Mouse (Mus musculus) kidney, adult 2 months (tissue): ENCODE results near the gene Fchsd2.

ENCODE experiments used
- CTCF ChIP-seq: fragments of 200-500 bp; conservative IDR thresholded peaks from 2 replicates; pipeline ENCODE4 v1.5.1; 2011; ENCODE audit warnings: low read depth, mild to moderate bottlenecking, control low read depth, low read length, moderate library complexity, mixed read lengths; ENCODE audit not compliant: insufficient read depth, insufficient read length
- POLR2A ChIP-seq: fragments of 200-500 bp; IDR thresholded peaks from one replicate; pipeline ENCODE4 v1.6.1; 2011; ENCODE audit warnings: low read depth, low read length, control low read depth

DNA sequence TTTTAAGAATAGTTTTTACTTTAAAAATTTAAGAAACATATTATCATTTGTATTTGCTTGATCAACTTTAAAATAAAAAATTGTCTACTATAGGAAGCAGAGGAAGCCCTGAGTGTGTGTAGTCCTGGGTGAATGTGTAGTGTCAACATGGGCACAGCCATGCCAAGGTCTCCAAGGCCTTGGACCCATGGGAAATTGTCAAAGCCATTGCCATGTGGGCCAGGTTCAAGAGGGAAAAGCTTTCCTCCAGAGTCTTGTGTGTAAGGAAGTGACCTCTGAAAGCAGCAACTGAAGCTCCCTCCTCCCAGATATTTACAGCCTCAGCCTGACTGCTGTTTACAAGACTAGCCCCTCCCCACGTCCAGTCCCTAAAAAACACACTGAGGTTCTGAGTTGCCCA lies 136.7 kb downstream of the Fchsd2 start:
- no peak for TF ChIP-seq CTCF
- TF ChIP-seq POLR2A = no peak
